Mouse (Mus musculus): Measurements from ENCODE around the gene Serping1. TPM values are rescaled to one million over a fixed set of nuclear protein-coding genes. Genes with fewer than 3 reads are reported as not detected.
"Not testable (repeated sequence)": the region's sequence is repeated elsewhere in the genome, so short reads cannot be mapped to it uniquely, and the experiment has no call there.

The Serping1 gene
- total and polyA plus RNA-seq, 2 experiments from 2014 or later: 36.5 to 46.5 TPM

- no peak overlapping the region for H3K27ac ChIP-seq
Observed at GRCm38 (mm10) chr2:84731206-84731605, 44.0 kb downstream of the Serping1 start.

GRCm38 (mm10) chr2:84728191-84728590, 47.1 kb downstream of the Serping1 start:
- H3K36me3 ChIP-seq (ENCODE audit: insufficient read depth, low read length); ATAC-seq; H3K4me1 ChIP-seq (ENCODE audit: insufficient read depth, low read length); H3K4me3 ChIP-seq (ENCODE audit: low read length); H3K4me2 ChIP-seq (ENCODE audit: low read depth, low read length); H3K27ac ChIP-seq; DNase-seq (ENCODE audit: low spot score); H3K9ac ChIP-seq (replicated peaks; ENCODE audit: low read length); H3K27me3 ChIP-seq (ENCODE audit: insufficient read depth, low read length); H3K9me3 ChIP-seq (ENCODE audit: low read length): not testable (repeated sequence)
- WGBS: 81% methylated on average over 5 of the region's 5 CpGs

More at GRCm38 (mm10) chr2:84731206-84731605, 44.0 kb downstream of the Serping1 start:
- DNase-seq (ENCODE audit: low spot score): no peak
- Histone ChIP-seq H3K9ac (replicated peaks; ENCODE audit: low read length) (no peak overlapping the region), H3K4me3 (ENCODE audit: low read length) (no peak overlapping the region), H3K27me3 (ENCODE audit: insufficient read depth, low read length) (no peaks in the 10 kb centered on the region), H3K36me3 (ENCODE audit: insufficient read depth, low read length) (no peaks in the 10 kb centered on the region), H3K9me3 (ENCODE audit: low read length) (no peaks in the 10 kb centered on the region), H3K4me2 (ENCODE audit: low read depth, low read length) (no peak overlapping the region), H3K4me1 (ENCODE audit: insufficient read depth, low read length) (peaks cover 16% of the 10 kb centered on the region)
- TF ChIP-seq CTCF (IDR thresholded peaks at IDR 0.05; ENCODE audit: low read depth): no peak
- WGBS: 89% methylated on average over 3 of the region's 3 CpGs
- no peak for ATAC-seq

- H3K4me3 ChIP-seq (ENCODE audit: low read length): peak within 1 kb of the TSS; percentile 46
- H3K9ac ChIP-seq (replicated peaks; ENCODE audit: low read length): peak within 1 kb of the TSS; percentile 59
- under 1% methylated on average over 39 of the region's 39 CpGs for WGBS
- ATAC-seq (peak; percentile 98), DNase-seq (ENCODE audit: low spot score) (peak; percentile 99)
- peaks cover 5% of the 10 kb centered on the region; the same call in 1 of the 2 replicates for H3K4me1 ChIP-seq (ENCODE audit: insufficient read depth, low read length)
- H3K4me2 ChIP-seq (ENCODE audit: low read depth, low read length): peak within 1 kb of the TSS; percentile 85
- peaks cover 5% of the 10 kb centered on the region; the same call in 1 of the 2 replicates for H3K36me3 ChIP-seq (ENCODE audit: insufficient read depth, low read length)
- peak within 1 kb of the TSS; percentile 80 for H3K27ac ChIP-seq
- TF ChIP-seq CTCF (IDR thresholded peaks at IDR 0.05; ENCODE audit: low read depth): peak; percentile 29; the same call in 1 of the 2 replicates
- no peaks in the 10 kb centered on the region for H3K27me3 ChIP-seq (ENCODE audit: insufficient read depth, low read length)
- H3K9me3 ChIP-seq (ENCODE audit: low read length): no peaks in the 10 kb centered on the region
Observed at GRCm38 (mm10) chr2:84727172-84727858, 47.9 kb downstream of the Serping1 start, which contains the start of gene Clp1. Gene Clp1 (minus strand): TSS chr2:84727350.

GRCm38 (mm10) chr2:84726716-84727115, 48.5 kb downstream of the Serping1 start:
- H3K27me3 ChIP-seq (ENCODE audit: insufficient read depth, low read length): no peaks in the 10 kb centered on the region
- peaks cover 5% of the 10 kb centered on the region; the same call in 1 of the 2 replicates for H3K36me3 ChIP-seq (ENCODE audit: insufficient read depth, low read length)
- H3K27ac ChIP-seq: no peak overlapping the region
- WGBS: 6% methylated on average over 9 of the region's 9 CpGs
- peaks cover 5% of the 10 kb centered on the region; the same call in 1 of the 2 replicates for H3K4me1 ChIP-seq (ENCODE audit: insufficient read depth, low read length)
- DNase-seq (ENCODE audit: low spot score) (no peak), ATAC-seq (no peak; the same call in 1 of the 2 replicates)
- no peak for TF ChIP-seq CTCF (IDR thresholded peaks at IDR 0.05; ENCODE audit: low read depth)
- peak overlapping the region; percentile 59 for H3K9ac ChIP-seq (replicated peaks; ENCODE audit: low read length)
- H3K4me3 ChIP-seq (ENCODE audit: low read length): peak overlapping the region; percentile 46
- H3K9me3 ChIP-seq (ENCODE audit: low read length): no peaks in the 10 kb centered on the region
- H3K4me2 ChIP-seq (ENCODE audit: low read depth, low read length): peak overlapping the region; percentile 85

GRCm38 (mm10) chr2:84725770-84726169, 49.5 kb downstream of the Serping1 start:
- H3K27me3 ChIP-seq (ENCODE audit: insufficient read depth, low read length): no peaks in the 10 kb centered on the region
- H3K4me3 ChIP-seq (ENCODE audit: low read length): no peak overlapping the region
- no peak overlapping the region for H3K9ac ChIP-seq (replicated peaks; ENCODE audit: low read length)
- ATAC-seq (no peak), DNase-seq (ENCODE audit: low spot score) (no peak)
- H3K27ac ChIP-seq: no peak overlapping the region
- peak overlapping the region; percentile 85; the same call in 1 of the 2 replicates for H3K4me2 ChIP-seq (ENCODE audit: low read depth, low read length)
- 93% methylated on average over 10 of the region's 10 CpGs for WGBS
- peaks cover 10% of the 10 kb centered on the region; the same call in 1 of the 2 replicates for H3K36me3 ChIP-seq (ENCODE audit: insufficient read depth, low read length)
- peaks cover 5% of the 10 kb centered on the region; the same call in 1 of the 2 replicates for H3K4me1 ChIP-seq (ENCODE audit: insufficient read depth, low read length)
- TF ChIP-seq CTCF (IDR thresholded peaks at IDR 0.05; ENCODE audit: low read depth): no peak
- H3K9me3 ChIP-seq (ENCODE audit: low read length): no peaks in the 10 kb centered on the region

- H3K27ac ChIP-seq: no peak overlapping the region
- no peaks in the 10 kb centered on the region for H3K27me3 ChIP-seq (ENCODE audit: insufficient read depth, low read length)
- no peak overlapping the region for H3K4me2 ChIP-seq (ENCODE audit: low read depth, low read length)
- peaks cover 5% of the 10 kb centered on the region; the same call in 1 of the 2 replicates for H3K4me1 ChIP-seq (ENCODE audit: insufficient read depth, low read length)
- H3K9me3 ChIP-seq (ENCODE audit: low read length): no peaks in the 10 kb centered on the region
- no peak overlapping the region for H3K9ac ChIP-seq (replicated peaks; ENCODE audit: low read length)
- peaks cover 10% of the 10 kb centered on the region; the same call in 1 of the 2 replicates for H3K36me3 ChIP-seq (ENCODE audit: insufficient read depth, low read length)
- WGBS: 96% methylated on average over 14 of the region's 14 CpGs
- no peak for DNase-seq (ENCODE audit: low spot score)
- no peak overlapping the region for H3K4me3 ChIP-seq (ENCODE audit: low read length)
- ATAC-seq: no peak
- no peak for TF ChIP-seq CTCF (IDR thresholded peaks at IDR 0.05; ENCODE audit: low read depth)
Observed at GRCm38 (mm10) chr2:84723856-84724255, 51.4 kb downstream of the Serping1 start.

GRCm38 (mm10) chr2:84721182-84721581, 54.1 kb downstream of the Serping1 start:
- 80% methylated on average over 3 of the region's 3 CpGs for WGBS
- Histone ChIP-seq H3K36me3 (ENCODE audit: insufficient read depth, low read length) (peaks cover 10% of the 10 kb centered on the region; the same call in 1 of the 2 replicates), H3K9ac (replicated peaks; ENCODE audit: low read length) (no peak overlapping the region), H3K27me3 (ENCODE audit: insufficient read depth, low read length) (no peaks in the 10 kb centered on the region), H3K9me3 (ENCODE audit: low read length) (no peaks in the 10 kb centered on the region), H3K4me1 (ENCODE audit: insufficient read depth, low read length) (0 out of 2 replicates have a peak, but pooled peaks cover 2% of the 10 kb centered on the region), H3K27ac (no peak overlapping the region), H3K4me2 (ENCODE audit: low read depth, low read length) (no peak overlapping the region), H3K4me3 (ENCODE audit: low read length) (no peak overlapping the region)
- TF ChIP-seq CTCF (IDR thresholded peaks at IDR 0.05; ENCODE audit: low read depth): no peak
- ATAC-seq: no peak
- DNase-seq (ENCODE audit: low spot score): no peak
